Mouse (Mus musculus): Measurements from ENCODE around the gene Sypl. TPM values are rescaled to one million over a fixed set of nuclear protein-coding genes. Genes with fewer than 3 reads are reported as not detected.

The Sypl gene
- 50.9 and 54.5 TPM in 2 replicates for polyA plus RNA-seq (2016; fragmentation: Nextera tagmentation; extraction: Ambion mirVana)

DNA sequence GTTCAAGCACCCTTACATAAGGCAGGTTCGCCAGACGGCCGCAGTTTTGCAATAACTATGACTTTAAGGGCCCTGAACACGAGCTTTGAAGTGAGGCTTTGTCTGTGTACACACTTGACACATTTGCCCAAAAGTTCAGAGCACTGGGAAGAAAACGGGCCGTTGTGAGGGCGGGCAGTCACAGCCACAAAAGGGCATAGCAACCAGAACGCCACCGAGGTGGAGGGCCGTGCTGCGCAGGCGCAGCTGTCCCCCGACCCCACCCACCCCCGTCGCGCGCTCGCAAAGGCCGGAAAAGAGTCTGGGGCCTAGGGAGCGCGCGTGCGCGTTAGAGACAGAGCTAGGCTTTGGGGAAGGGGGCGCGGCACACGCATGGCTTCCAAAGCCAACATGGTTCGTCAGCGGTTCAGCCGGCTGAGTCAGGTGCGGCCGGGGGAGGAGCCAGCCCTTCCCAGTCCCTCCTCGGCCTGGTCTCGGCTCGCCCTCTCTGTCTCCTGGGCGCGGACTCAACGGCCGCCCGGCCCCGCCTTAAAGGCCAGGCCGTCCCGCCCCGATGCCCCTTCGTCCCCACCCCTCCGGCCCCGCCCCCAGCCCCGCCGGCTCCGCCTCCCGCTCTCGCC, at the start of gene Sypl:
Gene Sypl, plus strand, starts transcription at position 296 of the 620 bp plus-strand sequence.
- H3K27ac ChIP-seq = peak within 1 kb of the TSS; percentile 97
- no peaks in the 10 kb centered on the region for H3K27me3 ChIP-seq
- H3K4me2 ChIP-seq (replicated peaks) = peak within 1 kb of the TSS; percentile 81
- peaks cover 28% of the 10 kb centered on the region for H3K4me1 ChIP-seq
- H3K36me3 ChIP-seq = no peaks in the 10 kb centered on the region
- peak within 1 kb of the TSS; percentile 82 for H3K9ac ChIP-seq
- no peaks in the 10 kb centered on the region for H3K9me3 ChIP-seq (replicated peaks)
- peak; percentile 98 for ATAC-seq (ENCODE audit: low FRiP score)
- H3K4me3 ChIP-seq = peak within 1 kb of the TSS; percentile 76
- 0% methylated on average over 44 of the region's 52 CpGs for WGBS

DNA sequence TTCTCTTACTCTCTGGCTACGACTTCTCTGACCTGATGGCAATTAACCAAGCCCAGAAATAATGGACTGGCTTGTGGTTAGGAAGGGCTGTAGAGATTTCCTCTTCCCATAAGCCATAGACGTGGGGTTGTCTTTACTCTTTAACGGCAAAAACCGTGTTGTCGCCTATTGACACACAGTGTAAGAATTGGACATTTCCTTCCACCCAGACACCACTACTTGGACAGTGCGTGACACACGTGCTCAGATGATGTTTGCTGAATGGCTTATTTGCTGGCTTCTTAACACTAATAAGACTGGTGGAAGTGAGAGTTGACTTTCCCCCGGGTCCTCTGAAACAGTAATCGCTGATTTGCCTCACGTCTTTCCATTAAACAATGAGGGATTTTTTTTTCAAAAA, 44.0 kb upstream of the Sypl start:
- Histone ChIP-seq H3K4me2 (replicated peaks) (no peak overlapping the region), H3K36me3 (no peaks in the 10 kb centered on the region), H3K9me3 (replicated peaks) (no peaks in the 10 kb centered on the region), H3K4me3 (no peak overlapping the region), H3K27ac (no peak overlapping the region), H3K4me1 (peaks cover 7% of the 10 kb centered on the region; the same call in 1 of the 2 replicates), H3K9ac (no peak overlapping the region), H3K27me3 (0 out of 2 replicates have a peak, but pooled peaks cover 2% of the 10 kb centered on the region)
- 62% methylated on average over 10 of the region's 10 CpGs for WGBS
- ATAC-seq (ENCODE audit: low FRiP score) = no peak; the same call in 1 of the 2 replicates

GRCm38 (mm10) chr12:32910092-32910491, 43.6 kb upstream of the Sypl start:
- H3K36me3 ChIP-seq = no peaks in the 10 kb centered on the region
- 17% methylated on average over 11 of the region's 11 CpGs for WGBS
- no peak overlapping the region for H3K27ac ChIP-seq
- no peaks in the 10 kb centered on the region for H3K9me3 ChIP-seq (replicated peaks)
- H3K27me3 ChIP-seq = 0 out of 2 replicates have a peak, but pooled peaks cover 2% of the 10 kb centered on the region
- H3K9ac ChIP-seq = no peak overlapping the region
- peaks cover 7% of the 10 kb centered on the region; the same call in 1 of the 2 replicates for H3K4me1 ChIP-seq
- peak; percentile 62 for ATAC-seq (ENCODE audit: low FRiP score)
- H3K4me3 ChIP-seq = no peak overlapping the region
- H3K4me2 ChIP-seq (replicated peaks) = peak overlapping the region; percentile 41

- WGBS = 40% methylated on average over 15 of the region's 15 CpGs
- peak overlapping the region; percentile 41 for H3K4me2 ChIP-seq (replicated peaks)
- 0 out of 2 replicates have a peak, but pooled peaks cover 2% of the 10 kb centered on the region for H3K27me3 ChIP-seq
- peaks cover 7% of the 10 kb centered on the region; the same call in 1 of the 2 replicates for H3K4me1 ChIP-seq
- ATAC-seq (ENCODE audit: low FRiP score) = peak; percentile 66
- peak overlapping the region; percentile 13; the same call in 1 of the 2 replicates for H3K4me3 ChIP-seq
- H3K9me3 ChIP-seq (replicated peaks) = no peaks in the 10 kb centered on the region
- H3K36me3 ChIP-seq = no peaks in the 10 kb centered on the region
- no peak overlapping the region for H3K27ac ChIP-seq
- no peak overlapping the region for H3K9ac ChIP-seq
These were observed 43.0 kb upstream of the Sypl start for GRCm38 (mm10) chr12:32910560-32911194.

DNA sequence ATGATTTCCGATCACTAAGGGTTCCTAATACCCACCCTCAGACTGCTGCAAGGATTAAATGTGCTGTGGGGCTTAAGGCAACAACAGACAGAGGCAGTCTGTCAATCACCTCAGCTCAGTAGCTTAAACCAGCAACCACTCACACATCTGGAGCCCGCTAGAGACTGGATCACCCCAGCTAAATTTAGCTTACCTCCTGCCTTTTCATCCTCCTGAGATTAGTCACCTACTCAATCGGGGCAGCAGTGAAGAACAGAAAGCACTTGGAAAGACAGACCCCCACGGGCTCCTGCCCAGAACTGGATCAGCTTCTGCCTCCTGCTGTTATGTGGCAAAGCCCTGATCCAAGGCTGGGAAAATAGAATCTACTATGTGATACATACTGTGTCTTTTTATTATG, 42.1 kb upstream of the Sypl start:
- no peak overlapping the region for H3K4me2 ChIP-seq (replicated peaks)
- WGBS = 45% methylated on average over 4 of the region's 4 CpGs

DNA sequence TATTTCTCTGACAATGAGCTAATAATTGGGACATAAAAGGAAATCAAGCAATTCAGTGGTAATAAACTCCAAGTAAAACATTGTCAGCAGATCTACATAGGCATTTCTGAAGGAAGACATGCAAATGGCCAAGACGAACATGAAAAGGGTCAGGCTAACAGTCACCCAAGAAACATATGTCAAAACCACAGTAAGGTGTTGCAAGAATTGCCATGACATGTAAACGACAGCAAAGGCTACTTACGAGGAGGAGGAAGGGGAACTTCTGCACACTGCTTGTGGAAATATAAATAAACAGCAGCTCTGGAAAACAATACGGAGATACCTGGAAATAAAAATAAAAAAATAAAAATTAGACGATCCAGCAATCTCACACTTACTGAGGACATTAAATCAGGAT, 40.9 kb upstream of the Sypl start:
- Histone ChIP-seq H3K9me3 (replicated peaks) (no peaks in the 10 kb centered on the region), H3K4me2 (replicated peaks) (no peak overlapping the region), H3K4me1 (peaks cover 7% of the 10 kb centered on the region; the same call in 1 of the 2 replicates), H3K27ac (no peak overlapping the region), H3K36me3 (no peaks in the 10 kb centered on the region), H3K27me3 (0 out of 2 replicates have a peak, but pooled peaks cover 2% of the 10 kb centered on the region), H3K9ac (no peak overlapping the region), H3K4me3 (no peak overlapping the region)
- ATAC-seq (ENCODE audit: low FRiP score) = no peak
- 83% methylated on average over 5 of the region's 5 CpGs for WGBS

More for the DNA sequence above, 42.1 kb upstream of the Sypl start:
- Histone ChIP-seq H3K27ac (no peak overlapping the region), H3K9me3 (replicated peaks) (no peaks in the 10 kb centered on the region), H3K9ac (no peak overlapping the region), H3K36me3 (no peaks in the 10 kb centered on the region), H3K4me1 (peaks cover 7% of the 10 kb centered on the region; the same call in 1 of the 2 replicates), H3K27me3 (0 out of 2 replicates have a peak, but pooled peaks cover 2% of the 10 kb centered on the region), H3K4me3 (no peak overlapping the region)
- no peak for ATAC-seq (ENCODE audit: low FRiP score)

- no peak overlapping the region for H3K27ac ChIP-seq
- WGBS = 78% methylated on average over 7 of the region's 7 CpGs
- H3K9ac ChIP-seq = no peak overlapping the region
- no peaks in the 10 kb centered on the region for H3K27me3 ChIP-seq
- no peak for ATAC-seq (ENCODE audit: low FRiP score)
- H3K4me3 ChIP-seq = no peak overlapping the region
- no peaks in the 10 kb centered on the region for H3K4me1 ChIP-seq
- no peaks in the 10 kb centered on the region for H3K36me3 ChIP-seq
- no peaks in the 10 kb centered on the region for H3K9me3 ChIP-seq (replicated peaks)
- H3K4me2 ChIP-seq (replicated peaks) = no peak overlapping the region
These were observed 35.0 kb upstream of the Sypl start for GRCm38 (mm10) chr12:32918683-32919082.

DNA sequence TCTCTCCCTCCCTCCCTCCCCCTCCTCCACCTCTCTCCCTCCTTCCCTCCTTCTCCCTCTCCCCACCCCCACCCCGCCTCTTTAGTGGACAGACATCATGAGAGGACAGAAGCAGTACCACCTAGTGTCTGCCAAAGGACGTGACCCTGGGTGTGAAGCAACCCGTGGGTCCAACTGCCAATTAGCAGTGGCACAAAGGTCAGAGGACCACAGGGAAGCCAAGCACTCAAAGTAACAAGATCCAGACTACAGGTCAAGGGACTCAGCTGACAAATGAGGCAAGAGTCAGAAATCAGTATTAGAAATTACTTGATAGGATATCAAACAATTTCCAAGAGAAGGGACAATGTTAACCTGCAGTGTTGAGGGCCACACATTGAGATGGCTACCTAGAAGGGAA, 34.6 kb upstream of the Sypl start:
- no peak overlapping the region for H3K4me2 ChIP-seq (replicated peaks)
- H3K4me3 ChIP-seq = no peak overlapping the region
- H3K36me3 ChIP-seq = no peaks in the 10 kb centered on the region
- H3K27me3 ChIP-seq = no peaks in the 10 kb centered on the region
- no peaks in the 10 kb centered on the region for H3K9me3 ChIP-seq (replicated peaks)
- 26% methylated on average over 3 of the region's 3 CpGs for WGBS
- no peak overlapping the region for H3K27ac ChIP-seq
- no peak overlapping the region for H3K9ac ChIP-seq
- no peaks in the 10 kb centered on the region for H3K4me1 ChIP-seq
- no peak for ATAC-seq (ENCODE audit: low FRiP score)

DNA sequence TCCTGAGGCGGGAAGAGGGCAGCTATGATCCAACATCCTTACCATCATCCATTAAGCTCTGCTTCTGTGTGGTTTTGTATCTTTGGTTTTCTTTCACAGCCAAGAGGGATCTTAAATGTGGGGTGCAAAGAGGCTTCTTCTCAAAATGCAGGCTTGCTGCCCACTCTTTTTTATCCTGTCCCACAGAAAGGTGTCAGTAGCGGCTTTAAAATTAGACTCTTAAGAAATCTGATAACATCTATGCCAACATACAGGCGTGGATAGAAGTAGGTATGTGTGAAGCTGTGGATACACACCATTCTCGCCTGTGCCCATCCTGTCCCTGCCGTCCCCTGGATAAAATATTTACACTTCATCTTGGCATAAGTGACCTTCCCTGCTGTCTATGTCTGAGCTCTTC, 34.2 kb upstream of the Sypl start:
- Histone ChIP-seq H3K9ac (no peak overlapping the region), H3K4me1 (no peaks in the 10 kb centered on the region), H3K27me3 (no peaks in the 10 kb centered on the region), H3K36me3 (no peaks in the 10 kb centered on the region), H3K4me2 (replicated peaks) (no peak overlapping the region), H3K27ac (no peak overlapping the region), H3K4me3 (no peak overlapping the region), H3K9me3 (replicated peaks) (no peaks in the 10 kb centered on the region)
- 81% methylated on average over 5 of the region's 5 CpGs for WGBS
- no peak for ATAC-seq (ENCODE audit: low FRiP score)

- Histone ChIP-seq H3K9me3 (replicated peaks) (no peaks in the 10 kb centered on the region), H3K4me2 (replicated peaks) (no peak overlapping the region), H3K4me3 (no peak overlapping the region), H3K4me1 (no peaks in the 10 kb centered on the region), H3K36me3 (no peaks in the 10 kb centered on the region), H3K27ac (no peak overlapping the region), H3K9ac (no peak overlapping the region), H3K27me3 (no peaks in the 10 kb centered on the region)
- no peak for ATAC-seq (ENCODE audit: low FRiP score)
- WGBS = 69% methylated on average over 8 of the region's 8 CpGs
These were observed 33.4 kb upstream of the Sypl start for GRCm38 (mm10) chr12:32920185-32920788.

GRCm38 (mm10) chr12:32921071-32921470, 32.6 kb upstream of the Sypl start:
- Histone ChIP-seq H3K9me3 (replicated peaks) (no peaks in the 10 kb centered on the region), H3K4me1 (peaks cover 3% of the 10 kb centered on the region), H3K27ac (no peak overlapping the region), H3K27me3 (no peaks in the 10 kb centered on the region), H3K36me3 (no peaks in the 10 kb centered on the region), H3K9ac (no peak overlapping the region), H3K4me2 (replicated peaks) (no peak overlapping the region), H3K4me3 (no peak overlapping the region)
- 88% methylated on average over 4 of the region's 4 CpGs for WGBS
- ATAC-seq (ENCODE audit: low FRiP score) = no peak

DNA sequence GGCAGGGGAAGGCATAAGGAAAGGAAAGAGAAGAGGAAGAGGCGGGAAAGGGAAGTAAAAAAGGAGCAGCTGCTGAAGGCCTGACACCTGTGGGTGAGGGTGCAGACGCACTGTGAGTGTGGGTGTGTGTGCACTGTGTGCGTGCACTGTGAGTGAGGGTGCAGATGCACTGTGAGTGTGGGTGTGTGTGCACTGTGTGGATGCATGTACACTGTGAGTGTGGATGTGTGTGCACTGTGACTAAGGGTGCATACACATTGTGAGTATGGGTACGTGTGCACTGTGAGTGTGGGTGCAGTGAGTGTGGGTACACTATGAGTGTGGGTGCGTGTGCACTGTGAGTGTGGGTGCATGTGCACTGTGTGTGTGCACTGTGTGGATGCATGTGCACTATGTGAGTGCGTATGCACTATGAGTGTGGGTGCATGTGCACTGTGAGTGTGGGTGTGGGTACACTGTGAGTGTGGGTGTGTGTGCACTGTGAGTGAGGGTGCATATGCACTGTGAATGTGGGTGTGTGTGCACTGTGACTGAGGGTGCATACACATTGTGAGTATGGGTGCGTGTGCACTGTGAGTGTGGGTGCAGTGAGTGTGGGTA, 32.1 kb upstream of the Sypl start:
- no peak overlapping the region for H3K9ac ChIP-seq
- ATAC-seq (ENCODE audit: low FRiP score) = peak; percentile 20
- H3K9me3 ChIP-seq (replicated peaks) = no peaks in the 10 kb centered on the region
- no peaks in the 10 kb centered on the region for H3K36me3 ChIP-seq
- H3K27me3 ChIP-seq = no peaks in the 10 kb centered on the region
- H3K27ac ChIP-seq = no peak overlapping the region
- no peak overlapping the region for H3K4me3 ChIP-seq
- no peak overlapping the region for H3K4me2 ChIP-seq (replicated peaks)
- H3K4me1 ChIP-seq = peaks cover 8% of the 10 kb centered on the region
- WGBS = 95% methylated on average over 7 of the region's 7 CpGs

Data from hindbrain, embryonic 12.5 days (tissue).